Mouse (Mus musculus) adrenal gland, postnatal 10 days (tissue): ENCODE measurements around the gene Cxcr4. TPM values are rescaled to one million over a fixed set of nuclear protein-coding genes. Genes with fewer than 3 reads are reported as not detected.

Experiments
- DNase-seq: peaks from one replicate; pipeline ENCODE4 v3.0.0; 2021; ENCODE audit warnings: mixed read lengths
- long read RNA-seq, 2 experiments: library from polyadenylated mRNA; stranded (forward); transcript quantifications; one replicate each; pipeline ENCODE4 v2.0.0; 2021
- total RNA-seq, 2 experiments: library from RNA; stranded (reverse); gene quantifications; 2 replicates each; pipeline ENCODE4 v1.2.3; 2021

Cxcr4 gene
- 10 to 100 TPM; 39.8 to 49.6 TPM for total RNA-seq
- long read RNA-seq, experiment 1, partial matches to known transcripts = 0 of 5 reads
- long read RNA-seq, experiment 1, other reads (novel, unspliced or antisense) = 2 of 5 reads
- long read RNA-seq, experiment 2 = 0 reads

DNA sequence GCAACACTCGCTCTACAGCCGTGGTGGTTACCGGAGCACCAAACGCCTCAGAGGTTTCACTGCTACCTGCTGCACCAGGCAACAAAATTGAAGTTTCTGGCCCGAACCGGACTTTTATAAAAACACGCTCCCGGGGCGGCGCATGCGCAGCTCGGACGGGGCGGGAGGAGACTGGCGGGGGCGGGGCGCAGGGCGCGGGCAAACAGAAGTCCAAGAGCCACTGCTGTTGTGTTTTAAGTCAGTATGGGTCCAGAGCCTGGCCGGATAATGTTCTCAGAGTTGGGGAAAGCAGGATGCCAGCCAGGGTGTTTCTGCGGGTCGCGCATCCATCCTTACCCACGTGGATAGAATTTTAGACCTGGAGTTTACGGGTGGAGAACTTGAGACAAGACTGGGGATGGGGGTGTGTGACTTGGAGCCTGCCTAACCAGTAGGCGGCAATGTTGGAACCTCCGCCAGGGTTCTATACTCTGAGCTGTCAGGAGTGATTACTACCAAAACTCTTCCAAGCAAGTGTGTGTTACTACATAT lies at the start of gene Cxcr4:
Gene Cxcr4 (minus strand): TSS at position 83 of the 531 bp plus-strand sequence.
- DNase-seq = peak; percentile 93

DNA sequence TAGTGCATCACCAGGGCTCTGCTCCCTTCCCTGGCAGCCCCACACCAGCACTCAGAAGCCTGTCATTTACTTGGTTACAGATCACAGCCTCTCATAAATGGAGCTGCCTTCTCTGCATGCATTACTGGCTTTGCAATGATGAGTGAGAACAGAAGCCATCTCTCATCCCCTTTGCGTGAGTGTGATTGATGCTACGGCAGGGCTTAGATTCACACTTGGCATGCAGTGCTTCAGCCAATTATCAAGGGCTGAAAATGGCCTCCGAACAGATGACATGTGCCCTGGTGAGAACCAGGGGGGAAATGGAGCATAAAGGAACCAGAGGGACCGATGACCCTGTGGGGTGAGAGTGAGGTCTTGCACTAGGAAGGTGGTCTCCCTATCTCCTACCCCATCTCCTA lies 47.6 kb upstream of the Cxcr4 start:
- DNase-seq = no peak

DNA sequence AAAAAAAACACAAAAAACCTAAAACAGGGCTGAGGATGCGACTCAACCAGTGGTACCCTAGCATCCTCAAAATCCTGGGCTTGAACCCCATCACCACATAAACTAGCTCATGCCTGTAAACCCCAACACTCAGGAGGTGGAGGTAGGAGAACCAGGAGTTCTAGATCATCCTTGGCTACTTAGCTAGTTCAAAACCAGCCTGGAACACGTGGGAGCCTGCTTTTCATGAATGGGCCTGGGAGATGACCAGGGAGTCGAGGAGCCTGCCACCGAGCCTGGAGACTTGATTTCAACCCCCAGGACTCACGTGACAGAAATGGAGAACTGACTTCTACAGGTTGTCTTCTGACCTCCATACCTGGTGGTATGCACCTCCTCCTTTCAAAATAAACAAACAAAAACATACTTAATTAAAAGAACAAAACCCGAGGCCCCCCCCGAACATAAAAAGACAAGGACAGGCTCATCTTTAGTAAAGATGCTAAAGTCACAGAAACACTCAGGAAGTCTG lies 45.2 kb upstream of the Cxcr4 start:
- DNase-seq = no peak

DNA sequence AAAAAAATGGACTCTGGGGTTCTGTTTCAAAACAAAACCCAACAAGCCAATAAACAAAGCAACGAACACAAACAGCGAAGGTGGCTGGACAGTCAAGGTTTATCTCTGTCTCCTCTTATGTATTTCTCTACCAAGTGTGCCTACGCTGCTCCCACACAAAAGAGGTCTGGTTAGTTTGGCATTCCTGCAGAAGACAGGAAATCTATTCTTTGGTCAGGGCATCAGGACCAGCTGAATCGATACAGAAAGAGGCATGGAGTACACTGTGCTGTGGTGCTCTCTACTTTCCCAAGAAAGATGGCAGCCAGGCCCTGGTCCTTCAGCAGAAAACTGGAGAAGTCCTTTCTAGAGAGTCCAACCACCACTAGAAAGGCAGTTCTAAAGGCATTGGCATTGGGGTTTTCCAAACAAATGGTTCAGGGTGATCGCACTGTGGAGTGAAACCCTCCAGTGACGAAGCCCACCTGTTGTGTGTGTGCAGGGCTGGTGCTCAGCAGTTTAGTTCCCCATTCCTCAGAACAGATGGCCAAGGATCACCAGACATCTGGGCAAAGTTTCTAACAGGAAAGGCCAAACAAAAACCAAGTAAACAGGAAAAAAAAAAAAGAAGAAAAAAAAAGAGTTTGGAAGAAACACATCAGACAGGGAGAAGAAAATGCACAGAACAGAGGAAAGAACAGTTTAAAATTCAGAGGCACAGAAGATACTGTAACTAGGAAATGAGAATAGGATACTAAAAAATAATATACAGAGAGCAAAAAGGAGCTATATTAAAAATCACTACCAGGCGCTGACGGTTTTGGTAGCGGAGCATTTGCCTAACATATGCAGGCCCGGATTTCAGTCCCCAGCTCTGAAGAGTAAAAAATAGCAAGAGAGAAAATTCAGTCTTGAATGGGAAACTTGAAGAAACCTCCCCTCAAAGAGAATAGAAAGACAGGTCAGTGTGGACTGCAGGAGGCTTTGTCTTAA lies 44.5 kb upstream of the Cxcr4 start:
- DNase-seq = no peak

DNA sequence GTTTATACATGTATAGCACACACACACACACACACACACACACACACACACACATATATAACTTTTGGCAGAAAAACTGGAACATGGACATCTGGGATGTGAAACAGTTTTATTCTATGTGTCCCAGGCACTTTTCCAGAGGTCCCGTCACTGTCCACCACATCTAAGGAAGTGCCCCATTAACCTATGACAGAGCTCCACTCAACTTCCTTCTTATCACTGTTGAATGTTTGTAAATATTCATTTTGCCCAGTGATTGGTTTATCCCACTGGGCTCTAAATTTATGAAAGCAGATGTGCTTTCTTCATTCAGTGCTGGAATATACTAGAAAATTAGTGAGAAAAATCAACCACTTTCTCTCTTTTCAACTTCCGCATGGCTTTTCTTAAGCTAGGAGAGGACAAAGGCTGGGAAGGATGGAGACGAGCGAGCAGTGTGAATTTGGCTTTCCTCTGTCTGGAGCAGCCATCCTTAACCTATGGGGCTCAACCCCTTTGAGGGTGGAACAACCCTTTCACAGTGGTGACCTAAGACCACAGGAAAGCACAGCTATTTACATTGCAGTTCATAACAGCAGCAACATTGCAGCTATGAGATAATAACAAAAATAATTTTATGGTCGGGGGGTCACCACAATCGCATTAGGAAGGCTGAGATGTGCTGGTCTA lies 41.8 kb upstream of the Cxcr4 start:
- DNase-seq = no peak

DNA sequence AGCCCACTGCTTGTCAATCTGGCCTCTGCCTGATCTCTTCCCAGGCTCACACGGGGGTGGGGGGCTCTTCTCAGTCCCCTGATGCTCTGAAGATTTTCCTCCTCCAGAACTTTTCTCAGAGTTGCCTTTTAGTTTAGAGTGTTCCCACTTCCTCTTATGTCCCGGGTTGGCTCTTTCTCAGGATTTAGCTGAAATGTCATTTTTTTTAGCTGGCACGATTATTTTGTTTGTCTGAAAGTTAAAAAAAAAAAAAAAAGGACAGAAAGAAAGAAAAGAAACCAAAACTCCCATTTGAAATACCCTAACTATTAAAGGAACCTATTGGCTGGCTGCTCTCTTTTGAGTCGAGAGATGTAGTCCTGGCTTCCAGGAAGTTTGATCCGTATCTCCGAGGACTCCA lies 40.4 kb upstream of the Cxcr4 start:
- DNase-seq = no peak

DNA sequence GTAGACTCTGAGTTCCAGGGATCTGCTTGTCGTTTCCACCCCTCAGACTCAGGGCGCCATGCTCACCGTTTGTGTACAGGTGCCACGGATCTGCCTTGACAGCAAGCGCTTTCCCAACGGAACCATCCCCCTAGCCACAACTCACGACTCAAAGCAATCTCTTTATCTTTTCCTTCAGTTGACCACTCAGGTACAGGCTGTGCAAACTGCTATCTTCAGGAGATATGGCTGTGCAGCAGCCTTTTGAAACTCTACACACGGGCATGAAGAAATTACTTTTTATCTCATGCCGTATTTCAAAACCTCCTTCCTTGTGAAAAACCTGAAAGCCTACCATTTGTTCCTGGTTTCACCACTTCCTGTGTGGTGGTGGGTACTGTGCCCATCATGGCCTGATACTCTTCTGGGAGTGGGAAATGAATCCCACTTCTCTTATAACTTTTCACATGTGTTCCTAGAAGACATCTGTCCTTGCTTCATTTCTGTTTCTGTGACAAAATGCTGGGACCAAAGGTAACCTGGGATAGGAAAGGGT lies 34.1 kb upstream of the Cxcr4 start:
- no peak for DNase-seq

DNA sequence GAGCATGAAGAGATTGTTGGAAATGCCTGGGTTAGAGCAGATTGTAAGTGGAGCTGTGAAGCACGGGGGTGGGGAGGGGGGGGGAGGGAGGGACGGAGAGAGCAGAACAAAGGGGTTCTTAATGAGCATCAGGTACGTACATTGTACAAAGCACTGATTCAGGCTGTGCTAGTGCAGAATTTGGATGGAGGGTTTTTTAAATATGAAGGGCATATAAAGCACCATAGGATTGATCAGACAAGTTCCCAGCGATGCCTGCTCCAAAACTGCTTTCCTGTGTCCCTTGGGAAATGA lies 31.4 kb upstream of the Cxcr4 start:
- no peak for DNase-seq

DNA sequence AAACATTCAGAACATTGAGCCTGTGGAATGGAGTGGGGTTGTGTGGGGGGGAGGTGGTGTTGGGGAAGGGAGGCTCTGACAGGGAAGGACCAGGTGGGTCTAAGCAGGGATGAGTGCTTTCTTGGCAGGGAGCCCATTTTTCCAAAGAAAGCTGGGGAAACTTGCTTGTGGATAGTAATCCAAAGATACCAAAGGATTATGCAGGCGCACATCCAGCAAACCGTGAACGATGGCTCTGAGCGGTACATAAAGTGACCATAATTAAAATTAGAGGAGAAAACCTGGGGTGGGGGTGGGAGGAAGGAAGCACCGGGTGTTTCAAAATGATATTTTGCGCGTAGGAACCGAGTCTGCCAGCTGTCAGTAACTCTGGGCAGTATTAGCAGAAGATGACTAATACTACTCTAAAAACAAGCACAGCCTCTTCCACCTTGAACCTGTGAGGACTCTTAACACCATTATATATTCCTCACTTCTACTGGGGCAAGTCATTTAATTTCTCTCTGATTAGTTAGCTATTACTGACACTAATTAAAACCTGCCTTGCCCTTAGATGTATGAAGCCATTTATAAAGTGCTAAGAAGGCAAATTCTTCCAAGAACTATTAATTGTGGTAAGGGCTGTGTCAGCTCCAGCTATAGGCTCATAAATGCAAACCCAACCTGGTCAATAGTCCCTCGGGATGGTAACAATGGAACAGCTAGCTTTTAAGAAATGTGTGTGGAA lies 30.9 kb upstream of the Cxcr4 start:
- no peak for DNase-seq

DNA sequence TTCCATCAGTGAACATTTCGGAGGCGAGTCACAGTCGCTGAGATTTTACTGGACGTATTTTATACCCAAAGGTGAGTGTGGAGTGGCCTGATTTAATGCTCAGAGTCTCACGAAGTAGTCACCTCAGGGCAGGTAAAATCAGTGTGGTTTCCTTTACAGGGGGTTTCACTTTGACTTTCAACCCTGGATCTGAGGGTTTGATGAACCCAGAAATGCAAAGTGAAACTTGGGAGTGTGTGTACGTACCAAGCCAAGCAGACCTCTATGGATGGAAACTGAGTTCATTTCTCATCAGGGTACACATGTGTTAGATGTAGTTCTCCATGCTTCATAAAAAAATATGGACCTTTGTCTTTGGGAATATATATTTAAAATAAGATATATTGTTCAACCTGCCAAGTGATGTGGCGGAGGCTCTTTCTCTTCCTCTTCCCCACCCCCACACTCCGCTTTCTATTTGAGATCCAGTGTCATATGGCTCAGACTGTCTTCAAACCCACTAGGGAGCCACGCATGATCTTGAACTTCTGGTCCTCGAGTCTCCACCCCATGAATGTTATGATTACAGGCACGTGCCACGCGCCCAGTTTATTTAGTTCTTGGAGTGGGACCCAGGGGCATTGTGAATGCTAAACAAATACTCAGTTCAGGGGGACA lies 25.7 kb upstream of the Cxcr4 start:
- no peak for DNase-seq

DNA sequence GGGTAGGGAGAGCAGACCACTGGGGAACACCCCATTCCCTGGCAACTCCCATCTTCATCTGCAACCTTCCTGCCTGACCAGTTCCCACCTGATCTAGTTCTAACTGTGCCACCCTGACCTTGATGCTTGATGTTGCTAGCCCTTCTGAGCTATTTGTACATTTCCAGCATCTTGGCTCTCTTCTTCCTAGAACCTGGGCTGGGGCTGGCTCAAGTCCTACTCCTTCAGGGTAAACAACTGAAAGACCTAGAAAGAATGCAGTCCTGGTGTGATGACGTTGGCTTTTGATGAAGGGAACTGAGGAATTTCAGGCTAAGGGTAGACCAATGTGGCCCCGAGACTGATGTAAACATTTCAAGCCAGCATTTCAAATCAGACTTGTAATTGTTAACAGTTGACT lies 24.5 kb upstream of the Cxcr4 start:
- DNase-seq = no peak

DNA sequence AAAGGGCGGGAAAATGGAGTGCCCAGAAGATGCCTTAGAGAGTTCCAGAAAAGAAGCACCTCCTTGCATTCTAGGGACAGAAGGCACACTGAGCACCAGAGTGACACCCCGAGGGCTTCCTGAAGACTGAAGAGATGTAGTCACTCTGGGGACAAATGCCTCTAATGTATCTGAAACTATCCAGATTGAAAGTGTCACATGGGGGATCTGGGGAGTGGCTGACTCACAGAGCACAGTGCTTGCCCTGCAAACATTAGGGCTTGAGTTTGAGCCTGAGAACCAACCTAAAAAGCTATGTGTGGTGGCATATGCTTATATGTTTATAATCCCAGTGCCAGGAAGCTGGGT lies 23.3 kb upstream of the Cxcr4 start:
- no peak for DNase-seq

DNA sequence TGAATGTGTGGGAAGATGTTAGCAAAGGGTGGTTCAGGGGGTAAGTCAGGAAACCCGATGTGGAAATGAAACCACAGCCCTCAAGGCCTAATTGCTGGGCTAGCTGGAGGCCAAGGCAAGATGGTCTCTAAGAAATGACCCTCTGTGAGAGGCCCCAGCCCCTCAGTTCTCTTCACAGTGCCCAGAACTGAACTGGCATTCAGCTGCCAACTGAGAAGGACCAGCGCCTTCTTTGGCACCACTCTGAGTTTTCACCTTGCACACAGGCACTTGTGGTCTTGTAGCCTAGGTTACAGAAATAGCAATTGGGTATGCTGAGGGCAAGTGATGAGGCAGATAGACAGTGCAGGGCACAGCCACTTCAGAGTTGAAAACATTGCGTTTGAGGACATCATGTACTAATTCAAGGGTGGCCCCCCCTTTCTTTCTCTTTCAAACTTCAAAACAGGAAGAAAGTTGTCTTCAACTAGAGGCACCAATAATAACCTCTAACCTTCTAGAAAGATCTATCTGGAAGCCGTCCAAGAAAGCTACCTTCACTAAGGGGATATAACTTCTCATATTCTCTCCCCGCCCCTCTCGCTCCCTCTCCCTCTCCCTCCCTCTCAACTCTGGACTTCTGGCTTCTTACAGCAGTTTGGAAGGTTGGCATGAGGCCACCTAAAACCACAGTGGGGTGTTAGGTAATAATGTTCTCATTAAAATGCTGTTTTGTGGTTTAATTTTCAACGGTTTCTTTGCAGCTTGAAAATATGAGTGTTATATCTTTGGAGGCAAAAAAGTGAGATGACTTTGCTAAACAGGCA lies 22.8 kb upstream of the Cxcr4 start:
- peak; percentile 52 for DNase-seq

DNA sequence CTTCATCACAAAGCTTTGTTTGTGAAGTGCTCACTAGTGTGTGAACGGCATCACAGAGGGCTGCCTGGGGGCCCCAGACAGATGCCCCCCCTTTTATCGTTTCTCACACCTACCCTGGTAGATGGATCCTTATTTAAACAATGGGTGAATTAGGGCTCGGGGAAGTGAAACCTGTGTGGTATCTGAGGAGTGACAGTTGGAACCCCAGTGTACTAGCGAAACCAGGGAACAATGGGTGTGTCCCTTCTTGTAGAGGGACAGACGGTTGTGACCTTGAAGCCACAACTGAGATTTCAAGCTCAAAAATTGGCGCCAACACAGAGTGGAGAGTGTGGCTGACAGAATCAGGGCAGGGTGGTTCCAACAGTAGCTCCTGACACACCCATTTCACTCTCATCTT lies 16.0 kb upstream of the Cxcr4 start:
- no peak for DNase-seq

DNA sequence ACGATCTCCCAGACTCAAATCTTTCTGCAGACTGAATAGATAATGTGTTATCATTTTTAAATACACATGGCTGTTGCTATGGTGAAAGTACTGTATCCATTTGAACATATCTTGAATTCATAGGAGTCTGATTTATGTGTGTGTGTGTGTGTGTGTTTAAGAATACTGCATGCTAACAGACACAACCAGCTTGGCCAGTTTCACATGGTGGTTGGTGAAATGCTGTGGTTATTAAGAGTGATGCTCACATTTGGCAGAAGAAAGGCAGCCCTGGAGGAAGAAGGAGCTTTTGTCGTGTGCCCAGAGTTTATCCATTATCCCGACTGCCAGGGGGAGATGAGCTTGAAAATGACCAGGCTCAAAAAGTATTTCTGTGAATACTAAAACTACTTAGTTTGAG lies 15.3 kb upstream of the Cxcr4 start:
- DNase-seq = no peak

DNA sequence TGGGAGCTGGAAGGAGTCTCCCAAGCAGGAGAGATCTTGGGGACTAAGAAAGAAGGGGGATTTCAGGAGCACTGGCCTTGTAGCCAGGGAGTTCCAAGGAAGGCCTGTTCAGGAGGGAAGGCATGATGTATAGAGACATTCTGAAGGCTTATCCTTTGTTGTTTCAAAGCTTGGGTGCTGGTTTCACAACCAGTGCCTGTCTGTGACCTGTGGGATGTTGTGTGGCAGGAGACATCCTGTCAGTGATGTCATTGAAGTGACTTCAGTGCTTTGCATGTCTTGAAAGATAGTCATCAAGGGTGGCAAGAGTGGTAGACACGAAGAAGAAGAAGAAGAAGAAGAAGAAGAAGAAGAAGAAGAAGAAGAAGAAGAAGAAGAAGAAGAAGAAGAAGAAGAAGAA lies 13.7 kb upstream of the Cxcr4 start:
- DNase-seq = no peak

DNA sequence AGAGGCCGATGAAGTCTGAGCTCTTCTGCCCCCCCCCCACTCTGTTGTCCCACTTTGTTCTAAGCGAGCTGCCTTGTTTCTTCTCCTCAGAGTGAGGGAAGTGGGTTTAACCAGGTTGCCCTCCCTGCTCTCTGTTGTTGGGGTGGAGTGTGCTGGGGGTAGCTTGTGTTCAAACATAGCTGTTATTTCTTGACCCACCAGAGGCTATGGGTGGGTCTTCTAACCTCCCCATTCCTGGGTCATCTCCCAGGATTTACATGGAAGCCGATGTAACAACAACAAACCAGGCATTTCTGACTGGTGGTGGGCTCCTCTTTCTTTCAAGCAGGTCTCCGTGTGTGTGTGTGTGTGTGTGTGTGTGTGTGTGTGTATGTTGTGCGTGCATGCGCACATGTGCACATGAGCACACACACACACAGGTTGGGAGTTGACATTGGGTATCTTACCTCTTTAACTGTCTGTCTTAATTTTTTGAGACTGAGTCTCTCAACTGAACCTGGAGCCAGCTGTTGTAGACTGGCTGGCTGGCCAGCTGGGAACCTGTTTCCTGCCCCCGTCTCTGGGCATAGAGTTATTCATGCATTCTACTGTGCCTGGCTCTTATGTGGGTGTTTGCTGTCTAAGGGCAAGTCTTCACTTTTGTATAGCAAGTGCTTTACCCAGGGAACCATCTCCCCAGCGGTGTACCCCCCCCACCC lies 10.7 kb upstream of the Cxcr4 start:
- no peak for DNase-seq

DNA sequence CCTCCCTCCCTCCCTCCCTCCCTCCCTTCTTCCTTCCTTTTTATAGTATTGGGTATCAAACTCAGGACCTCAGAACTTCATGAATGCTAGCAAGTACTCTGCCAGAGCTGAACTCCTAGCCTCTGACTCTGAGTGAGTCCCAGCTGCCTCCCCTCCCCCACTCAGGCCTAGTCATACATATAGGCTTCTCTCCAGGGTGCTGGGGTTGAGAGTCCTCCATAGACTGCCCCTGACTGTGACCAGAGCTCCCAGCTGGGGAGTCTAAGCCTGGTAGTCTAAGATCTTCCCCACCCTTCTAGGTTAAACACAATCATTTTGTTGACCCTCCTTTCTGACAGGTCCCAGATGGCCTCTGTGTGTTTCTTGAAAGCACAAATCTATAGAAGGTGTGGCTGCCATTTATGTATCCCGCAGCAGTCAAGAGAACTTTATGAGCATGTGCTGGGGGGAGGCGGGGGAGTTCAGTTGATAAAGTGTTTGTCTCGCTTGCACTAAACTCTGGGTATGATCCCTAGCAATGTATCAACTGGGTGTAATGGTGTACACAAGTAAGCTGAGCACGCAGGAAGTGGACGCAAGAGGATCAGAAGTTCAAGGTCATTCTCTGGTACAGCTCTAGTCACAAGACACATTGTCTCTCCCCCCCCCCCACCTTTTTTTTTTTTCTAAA lies 10.1 kb upstream of the Cxcr4 start:
- no peak for DNase-seq

DNA sequence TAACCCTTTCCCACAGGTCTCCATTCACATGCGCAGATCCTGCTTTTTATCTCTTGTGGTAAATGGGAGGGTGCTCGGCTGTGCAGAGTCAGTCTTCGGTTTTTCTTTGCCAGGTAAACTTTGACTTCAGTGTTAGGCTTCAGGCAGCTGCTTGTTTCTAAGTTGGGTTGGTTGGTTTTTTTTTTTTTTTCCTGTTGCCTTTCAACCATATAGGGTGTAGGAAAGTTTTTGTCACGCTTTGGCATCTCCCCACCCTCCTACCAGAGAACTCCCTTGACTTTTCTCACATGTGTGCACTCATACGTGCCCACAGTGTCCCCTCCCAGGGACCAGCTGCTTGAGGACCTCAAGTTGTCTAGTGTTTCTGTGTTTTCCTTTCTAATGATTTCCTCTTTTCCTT lies 9.2 kb upstream of the Cxcr4 start:
- DNase-seq = no peak

DNA sequence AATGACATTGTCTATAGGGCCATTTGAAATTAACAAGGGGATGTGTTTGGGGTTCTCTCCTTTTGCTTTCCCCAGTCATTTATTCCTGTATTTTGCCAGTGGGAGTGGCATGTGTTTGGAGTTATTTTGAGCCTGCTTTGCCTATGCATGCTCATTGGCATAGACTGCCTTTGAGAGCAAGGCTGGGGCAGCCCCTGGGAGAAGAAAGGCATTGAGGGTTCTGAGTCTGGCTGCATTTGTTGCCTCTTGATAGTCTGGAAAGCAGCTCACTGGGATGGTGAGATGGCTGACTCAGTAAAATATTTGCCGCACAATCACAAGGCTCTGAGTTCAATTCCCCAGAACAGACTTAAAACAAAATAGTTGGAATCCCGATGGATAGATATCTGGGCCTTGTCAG lies 8.5 kb upstream of the Cxcr4 start:
- DNase-seq = no peak
